Mouse (Mus musculus) regulatory T cell (primary cell): ENCODE data around the gene Jagn1.

Experiments
- in situ Hi-C: fragments of 300-600 bp; cut with MboI, MseI; formaldehyde crosslinking; loops from one replicate; pipeline ENCODE4 v1.15.1; 2025; ENCODE audit warnings: high pct_unique_total_duplicates

The Jagn1 gene

DNA sequence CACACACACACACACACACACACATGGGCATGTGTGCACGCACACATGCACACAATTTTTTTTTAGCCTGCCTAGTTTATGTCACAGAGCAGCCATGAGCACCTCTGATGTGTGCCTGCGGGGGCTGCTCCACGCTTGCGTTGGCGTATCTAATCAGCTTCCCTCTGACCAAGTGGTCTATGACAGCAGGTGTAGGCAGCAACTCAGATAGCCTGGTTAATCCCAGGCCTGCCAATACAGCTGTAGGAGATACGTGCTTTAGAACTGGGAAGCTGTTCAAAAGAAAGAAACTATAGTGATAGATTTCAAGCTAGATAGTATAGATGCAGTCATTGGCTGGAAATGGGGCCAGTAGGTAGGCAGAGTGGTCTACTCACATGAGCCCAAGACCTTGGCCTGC is 31.3 kb downstream of the Jagn1 start:
- in situ Hi-C loops = no loop called here

DNA sequence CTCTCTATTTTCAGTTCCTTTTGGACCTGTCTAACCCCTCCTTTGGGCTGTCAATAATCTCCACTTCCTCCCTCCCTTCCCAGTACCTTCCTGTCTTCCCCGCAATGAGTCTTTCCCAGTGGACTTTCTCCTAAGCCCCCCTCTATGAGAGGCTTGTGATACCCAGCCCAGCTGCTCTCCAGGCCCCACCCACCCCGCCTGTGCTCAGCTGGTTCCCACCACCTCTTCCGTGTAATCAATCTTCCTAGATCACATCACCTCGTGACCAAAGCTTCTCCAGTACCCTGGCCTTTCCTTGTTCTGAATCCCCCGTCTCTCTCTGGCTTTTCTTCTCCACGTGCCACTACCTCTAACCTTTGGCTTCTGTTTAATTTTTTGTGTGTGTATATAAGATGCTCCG is 35.0 kb downstream of the Jagn1 start:
- in situ Hi-C loops = no loop called here

DNA sequence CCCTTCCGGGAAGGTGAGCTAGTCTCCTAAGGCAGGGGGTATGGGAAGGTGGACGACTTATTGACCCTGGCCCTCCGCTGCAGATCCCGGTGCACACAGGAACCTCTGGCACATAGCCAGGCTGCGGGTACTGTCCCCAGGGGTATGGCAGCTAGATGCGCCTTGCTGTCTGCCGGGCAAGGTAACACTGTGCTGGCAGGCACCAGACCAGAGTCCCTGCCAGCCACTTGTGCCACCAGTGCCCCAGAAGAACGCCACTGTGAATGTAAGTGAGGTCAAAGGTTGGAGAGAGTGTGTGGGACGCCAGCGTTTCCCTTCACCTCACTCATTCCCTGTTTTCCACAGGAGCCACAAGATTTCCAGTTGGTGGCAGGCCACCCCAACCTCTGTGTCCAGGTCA is 36.5 kb downstream of the Jagn1 start:
- in situ Hi-C loops = no loop called here

DNA sequence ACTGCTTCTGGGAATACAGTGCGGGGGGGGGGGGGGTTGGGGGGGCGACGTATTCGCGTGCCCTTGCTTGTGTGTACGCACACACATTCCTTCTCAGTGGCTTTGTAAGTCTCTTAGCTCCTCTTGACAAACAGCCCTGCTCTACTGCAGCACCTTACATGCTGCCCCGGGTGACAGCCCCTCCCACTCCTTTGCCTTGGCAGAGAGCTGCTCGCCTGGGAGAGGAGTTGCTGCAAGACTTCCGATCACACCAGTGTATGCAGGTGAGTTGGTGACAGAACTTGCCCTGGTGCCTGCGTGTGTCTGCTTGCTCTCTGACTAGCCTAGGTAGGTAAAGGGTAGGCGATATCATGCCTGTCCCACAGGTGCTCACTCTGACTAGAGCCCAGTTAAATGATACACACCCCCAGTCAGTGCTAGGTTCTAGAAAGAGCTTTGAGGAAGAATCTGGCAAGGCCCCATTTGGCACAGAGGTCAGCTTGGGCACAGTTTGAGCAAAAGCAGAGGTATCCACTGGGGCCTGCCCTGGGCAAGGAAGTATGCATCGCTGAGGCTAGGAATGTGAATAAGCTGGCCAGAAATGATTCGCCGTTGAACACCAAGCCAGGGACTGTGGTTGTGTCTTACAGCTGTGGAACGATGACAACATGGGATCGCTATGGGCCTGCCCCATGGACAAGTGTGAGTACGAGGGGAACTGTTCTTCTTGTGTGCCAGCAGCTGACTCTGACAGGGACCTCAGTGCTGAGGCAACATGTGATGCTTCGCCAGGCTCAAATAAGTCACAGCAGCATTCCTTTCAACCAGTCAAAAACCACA is 38.4 kb downstream of the Jagn1 start:
- in situ Hi-C loops = no loop called here

DNA sequence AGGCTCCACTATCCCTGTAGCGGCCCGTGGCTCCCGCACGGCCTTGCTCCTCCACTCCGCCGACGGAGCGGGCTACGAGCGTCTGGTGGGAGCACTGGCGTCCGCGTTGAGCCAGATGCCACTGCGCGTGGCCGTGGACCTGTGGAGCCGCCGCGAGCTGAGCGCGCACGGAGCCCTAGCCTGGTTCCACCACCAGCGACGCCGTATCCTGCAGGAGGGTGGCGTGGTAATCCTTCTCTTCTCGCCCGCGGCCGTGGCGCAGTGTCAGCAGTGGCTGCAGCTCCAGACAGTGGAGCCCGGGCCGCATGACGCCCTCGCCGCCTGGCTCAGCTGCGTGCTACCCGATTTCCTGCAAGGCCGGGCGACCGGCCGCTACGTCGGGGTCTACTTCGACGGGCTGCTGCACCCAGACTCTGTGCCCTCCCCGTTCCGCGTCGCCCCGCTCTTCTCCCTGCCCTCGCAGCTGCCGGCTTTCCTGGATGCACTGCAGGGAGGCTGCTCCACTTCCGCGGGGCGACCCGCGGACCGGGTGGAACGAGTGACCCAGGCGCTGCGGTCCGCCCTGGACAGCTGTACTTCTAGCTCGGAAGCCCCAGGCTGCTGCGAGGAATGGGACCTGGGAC is 40.2 kb downstream of the Jagn1 start:
- in situ Hi-C loops = no loop called here

DNA sequence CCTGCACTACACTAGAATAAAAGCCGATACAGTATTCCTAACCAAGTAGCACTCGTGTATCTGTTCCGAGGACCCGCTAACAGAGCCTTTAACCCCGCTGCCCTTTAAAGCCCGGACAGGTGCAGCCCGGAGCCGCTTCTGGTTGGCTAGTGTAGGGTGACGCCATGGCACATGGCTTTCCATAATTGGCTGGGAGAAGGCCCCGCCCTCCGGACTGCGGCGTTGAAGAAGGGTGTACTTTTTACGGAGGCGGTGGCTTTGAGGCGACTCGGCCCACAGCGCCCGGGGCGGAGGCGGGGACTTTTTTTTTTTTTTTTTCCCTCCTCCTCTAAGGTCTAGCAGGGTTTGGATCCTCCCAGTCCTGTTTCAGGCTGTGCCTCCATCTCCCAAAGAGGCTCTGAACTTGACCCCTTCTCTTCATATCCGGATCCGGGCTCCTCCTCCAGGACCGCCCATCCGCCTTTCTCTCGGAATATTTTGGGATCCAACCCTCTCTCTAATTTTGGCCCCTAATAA is 40.8 kb downstream of the Jagn1 start, which contains the start of gene Creld1:
Gene Creld1, plus strand, starts transcription at position 198 of the 516 bp plus-strand sequence.
- in situ Hi-C loops = no loop called here

DNA sequence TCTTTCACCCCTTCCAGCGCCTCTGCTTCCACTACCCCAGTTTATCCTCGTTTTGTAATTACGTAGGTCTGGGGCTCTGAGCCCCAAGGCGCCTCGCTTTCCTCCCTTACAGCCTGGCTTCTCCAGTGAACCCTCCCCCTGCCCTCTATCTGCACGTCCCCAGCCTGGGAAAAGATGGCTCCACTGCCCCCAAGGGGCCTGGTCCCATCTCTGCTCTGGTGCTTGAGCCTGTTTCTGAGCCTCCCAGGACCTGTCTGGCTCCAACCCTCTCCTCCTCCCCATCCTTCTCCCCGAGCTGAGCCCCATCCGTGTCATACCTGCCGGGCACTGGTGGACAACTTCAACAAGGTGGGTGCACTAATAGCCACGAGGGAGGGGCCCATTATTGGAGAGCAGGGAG is 41.4 kb downstream of the Jagn1 start:
- in situ Hi-C loops = no loop called here

DNA sequence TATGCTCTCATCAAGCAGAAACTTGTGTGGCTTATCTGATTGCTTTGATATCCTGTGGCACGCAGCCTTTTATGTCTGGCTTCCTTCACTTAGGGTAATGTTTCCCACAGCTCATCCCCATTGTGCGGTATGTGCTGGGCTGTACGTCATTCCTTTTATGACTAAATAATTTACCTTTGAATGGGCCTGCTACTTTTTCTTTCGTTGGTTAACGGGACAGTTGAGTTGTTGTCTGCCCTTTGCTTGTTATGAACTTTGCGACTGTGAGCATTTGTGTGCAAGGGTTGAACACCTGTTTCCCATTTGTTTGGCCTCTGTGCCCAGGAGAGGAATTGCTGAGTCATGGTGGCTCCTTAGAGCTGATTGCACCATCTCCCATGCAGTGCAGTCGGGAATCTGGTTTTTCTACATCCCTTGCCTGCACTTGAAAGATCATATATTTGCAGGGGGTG is 44.8 kb downstream of the Jagn1 start:
- in situ Hi-C loops = no loop called here

DNA sequence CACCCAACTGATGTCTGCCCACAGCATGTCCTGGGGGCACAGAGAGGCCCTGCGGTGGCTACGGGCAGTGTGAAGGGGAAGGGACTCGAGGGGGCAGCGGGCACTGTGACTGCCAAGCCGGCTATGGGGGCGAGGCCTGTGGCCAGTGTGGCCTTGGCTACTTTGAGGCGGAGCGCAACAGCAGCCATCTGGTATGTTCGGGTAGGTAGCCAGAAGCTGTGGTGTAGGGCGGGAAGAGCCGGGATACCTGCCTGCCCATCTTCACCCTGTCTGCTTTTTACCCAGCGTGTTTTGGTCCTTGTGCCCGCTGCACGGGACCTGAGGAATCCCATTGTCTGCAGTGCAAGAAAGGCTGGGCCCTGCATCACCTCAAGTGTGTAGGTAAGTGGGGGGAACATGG is 47.0 kb downstream of the Jagn1 start:
- in situ Hi-C loops = no loop called here

DNA sequence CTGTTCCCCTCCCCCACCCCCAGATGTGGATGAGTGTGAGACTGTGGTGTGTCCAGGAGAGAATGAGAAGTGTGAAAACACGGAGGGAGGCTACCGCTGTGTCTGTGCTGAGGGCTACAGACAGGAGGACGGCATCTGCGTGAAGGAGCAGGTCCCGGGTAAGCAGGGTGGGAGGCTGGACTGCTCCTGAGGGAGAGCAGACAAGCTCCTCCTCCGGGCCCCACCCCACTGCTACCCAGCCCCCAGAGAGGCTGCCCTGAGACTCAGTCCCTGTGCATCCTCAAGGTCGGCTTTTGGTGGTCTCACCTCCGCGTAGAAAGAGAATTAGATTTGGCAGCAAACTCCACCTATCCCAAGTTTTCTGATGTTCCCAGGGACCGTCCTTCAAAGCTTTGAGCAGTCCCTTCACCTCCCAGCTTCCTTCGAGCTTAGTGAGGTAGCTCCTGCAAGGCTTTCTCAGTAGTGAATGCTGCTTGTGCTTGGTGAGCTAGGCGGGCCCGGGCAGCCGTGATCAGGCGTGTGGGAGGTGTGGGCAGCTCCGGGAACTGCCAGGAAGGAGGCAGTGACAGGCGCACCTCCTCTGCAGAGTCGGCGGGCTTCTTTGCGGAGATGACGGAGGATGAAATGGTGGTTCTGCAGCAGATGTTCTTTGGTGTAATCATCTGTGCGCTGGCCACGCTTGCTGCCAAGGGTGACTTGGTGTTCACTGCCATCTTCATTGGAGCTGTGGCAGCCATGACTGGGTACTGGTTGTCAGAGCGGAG is 49.9 kb downstream of the Jagn1 start:
- in situ Hi-C loops = loop anchor here (5.0 kb wide), 1 partner anchor 45 kb away; no protein-coding TSS in a partner anchor

DNA sequence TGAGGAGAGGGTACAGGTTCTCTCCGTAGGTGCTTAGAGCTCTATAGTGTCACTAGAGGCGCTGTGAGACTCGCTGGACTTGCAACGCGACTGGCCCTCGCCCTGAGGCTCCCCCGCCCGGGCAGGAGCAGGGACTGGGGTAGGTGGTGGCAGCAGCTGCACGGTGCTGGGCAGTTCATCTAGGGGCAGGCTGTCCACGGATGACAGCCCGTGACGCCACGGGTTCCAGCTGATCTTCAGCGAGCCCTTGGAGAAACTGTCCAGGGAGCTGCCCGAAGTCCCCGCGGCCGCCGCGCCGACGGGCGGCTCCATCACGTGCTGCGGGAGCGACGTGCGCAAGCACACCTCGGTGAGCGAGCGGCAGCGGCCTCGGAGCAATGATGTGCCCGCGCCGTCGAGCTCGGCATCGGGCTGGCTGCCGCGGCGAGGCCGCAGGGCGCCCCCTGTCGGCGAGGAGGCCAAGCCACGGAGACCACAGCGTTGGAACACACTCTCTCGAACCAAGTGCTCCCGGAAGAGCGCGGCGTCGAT is 52.0 kb downstream of the Jagn1 start:
- in situ Hi-C loops = loop anchor here (5.0 kb wide), 1 partner anchor 47 kb away; no protein-coding TSS in a partner anchor

DNA sequence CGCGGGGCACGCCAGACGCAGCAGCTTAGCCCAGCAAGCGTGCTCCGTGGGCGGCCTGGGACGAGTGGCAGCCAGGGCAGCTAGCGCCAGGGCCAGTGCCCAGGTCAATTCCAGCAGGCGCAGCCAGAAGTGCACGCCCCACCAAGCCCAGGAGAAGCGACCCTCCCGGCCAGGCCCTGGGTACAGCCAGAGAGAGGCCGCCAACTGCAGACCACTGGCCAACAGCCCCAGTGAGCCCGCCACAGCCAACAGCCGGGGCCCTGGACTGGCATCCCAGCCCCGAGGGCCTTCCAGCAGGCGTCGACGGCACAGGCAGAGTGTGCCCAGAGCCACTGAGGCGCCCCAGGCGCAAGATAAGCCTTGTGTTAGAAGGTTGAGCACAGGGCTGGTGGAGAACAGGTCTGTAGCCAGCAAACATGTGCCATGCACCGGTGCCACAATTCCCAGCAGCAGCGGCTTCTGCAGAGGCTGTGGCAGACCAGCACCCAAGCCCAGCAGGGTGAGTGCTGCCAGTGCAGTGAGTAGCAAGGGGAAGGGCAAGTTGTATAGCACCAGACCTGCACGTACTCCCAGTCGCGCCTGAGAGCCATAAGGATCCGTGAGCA is 52.8 kb downstream of the Jagn1 start:
- in situ Hi-C loops = no loop called here
